Mouse (Mus musculus) c-Kit-positive CD71-positive TER-119-positive erythroid progenitor cells, embryonic 14.5 days (primary cell): Measurements from ENCODE around the gene Tmx4.

ENCODE experiments used
- DNase-seq: peaks from one replicate; pipeline ENCODE4 v3.0.0-alpha.2; 2013; ENCODE audit warnings: low spot score

Gene Tmx4

DNA sequence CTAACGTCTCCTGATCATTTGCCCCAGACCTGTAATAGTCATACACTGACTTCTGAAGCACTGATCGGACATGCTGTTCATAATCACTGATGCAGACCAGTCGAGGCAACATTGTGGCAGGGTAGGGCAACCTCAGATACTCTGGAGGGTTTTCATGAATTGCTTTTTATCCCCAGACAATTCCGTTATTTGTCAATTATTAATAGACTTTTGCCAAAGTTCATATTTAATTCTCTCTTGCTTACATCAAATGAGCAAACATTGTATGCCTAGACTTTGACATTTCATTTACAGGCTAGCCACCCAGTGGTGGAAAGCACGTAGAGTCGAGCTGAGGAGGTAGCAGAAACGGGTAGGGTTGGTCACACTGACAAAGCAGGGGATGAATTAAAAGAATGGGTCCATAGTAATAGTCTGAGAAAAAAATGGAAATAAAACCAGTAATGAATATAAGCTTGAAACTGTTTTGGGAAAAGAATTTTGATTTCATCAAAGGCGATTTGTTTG is 89.7 kb downstream of the Tmx4 start, which contains the start of gene Hao1:
Hao1 (minus strand) TSS at position 148 of the 507 bp plus-strand sequence.
- no peak for DNase-seq

DNA sequence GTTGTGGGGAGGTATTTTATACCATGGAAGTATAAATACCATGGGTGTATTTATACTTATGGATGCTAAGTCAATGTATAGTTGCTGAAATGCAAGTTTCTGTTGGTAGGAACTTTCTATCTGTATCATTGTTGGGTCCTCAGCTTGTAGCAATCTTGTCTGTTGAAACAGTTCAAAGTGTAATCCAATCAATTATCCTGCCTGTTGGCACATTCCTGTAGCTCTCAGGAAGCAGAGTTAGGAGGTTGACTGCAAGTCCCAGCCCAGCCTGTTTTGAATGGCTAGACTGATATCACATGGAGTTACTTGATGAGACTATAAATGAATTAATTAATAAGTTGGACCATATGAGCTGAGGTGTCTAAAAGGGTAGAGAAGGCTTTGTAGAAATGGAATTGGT is 91.6 kb downstream of the Tmx4 start:
- no peak for DNase-seq

DNA sequence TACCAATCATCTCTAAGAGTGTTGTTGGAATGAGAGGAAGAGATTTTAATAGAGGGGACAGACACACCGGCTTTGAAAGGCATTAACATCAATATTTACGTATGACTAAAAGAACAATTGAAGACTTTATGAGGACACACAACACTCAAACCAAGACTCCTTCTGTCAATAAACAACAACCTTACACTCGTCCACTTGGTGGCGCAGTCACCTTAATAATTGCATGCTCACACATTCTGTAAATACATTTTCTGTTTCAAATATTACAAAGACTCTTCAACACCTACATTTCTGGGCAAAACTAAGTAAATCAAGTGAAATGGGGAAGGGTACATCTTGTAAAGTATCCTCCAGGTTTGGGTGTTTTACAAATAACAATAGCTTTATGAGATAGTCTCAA is 94.2 kb downstream of the Tmx4 start:
- peak; percentile 41 for DNase-seq

DNA sequence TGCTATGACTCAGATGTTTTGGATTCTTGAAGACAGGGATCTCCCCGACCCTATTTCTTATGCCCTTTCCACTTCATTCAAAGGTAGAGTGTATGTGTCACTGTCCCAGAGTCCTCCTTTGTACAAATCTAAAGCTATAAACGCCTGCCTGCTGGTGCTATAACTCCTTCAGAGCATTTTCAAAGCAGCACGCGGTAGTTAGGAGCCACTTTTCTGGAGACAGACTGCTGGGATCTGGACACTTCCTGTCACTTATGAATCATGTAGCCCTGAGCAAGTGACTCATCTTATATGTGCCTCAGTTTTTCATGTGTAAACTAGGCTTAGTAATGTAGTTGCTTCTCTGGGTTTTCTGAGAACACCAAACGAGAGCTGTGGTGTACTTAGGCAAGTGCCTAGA is 98.8 kb downstream of the Tmx4 start:
- no peak for DNase-seq

DNA sequence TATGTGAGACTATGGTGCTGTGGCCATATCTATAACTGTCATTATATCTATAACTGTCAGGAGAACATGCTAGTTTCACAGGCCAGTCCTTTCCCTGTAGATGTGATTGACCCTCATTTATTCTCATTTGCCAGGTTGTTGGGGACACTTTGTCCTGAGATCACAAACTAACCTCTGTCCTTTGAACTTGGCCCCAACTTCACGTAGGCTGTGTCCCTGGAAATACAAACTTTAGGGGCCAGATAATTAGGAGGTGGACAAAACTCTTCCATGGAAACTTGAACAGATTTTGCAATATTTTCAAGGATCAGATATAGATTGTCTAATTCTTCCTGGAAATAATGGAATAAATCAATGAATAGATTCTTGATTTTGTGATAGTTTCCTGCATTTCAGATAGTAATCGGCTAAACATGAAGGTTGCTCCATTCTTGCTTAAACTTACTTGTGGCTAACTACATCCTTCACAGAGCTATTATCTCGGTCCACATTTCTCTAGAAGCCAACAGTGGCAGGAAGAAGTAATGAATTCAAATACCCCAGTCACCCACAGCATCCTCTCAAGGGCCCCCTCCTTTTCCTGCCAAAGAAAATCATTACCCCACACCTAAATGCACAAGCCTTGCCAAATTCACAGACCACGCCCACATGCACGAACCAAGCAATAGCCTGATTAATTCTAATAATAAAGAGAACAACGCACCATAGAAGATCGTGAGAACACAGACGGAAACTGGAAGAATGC is 99.5 kb downstream of the Tmx4 start:
- no peak for DNase-seq
